Comparison of ENCODE assay signal across 31 mouse cellular contexts in genomic region chr3:85163396-85163795, GRCm38 (mm10).
A peak's percentile ranks its signal among the peaks of the same experiment; 100 is the strongest.
DNase-seq lines count a peak whose midpoint lies in the region; ATAC-seq lines count a peak whose summit lies in the region.
"Had no signal": no experiment of that assay in that cellular context is flagged by ENCODE, and none has a peak within 500 bp of the region (broad histone marks: within the 10 kb centered on the region; RNA-seq: fewer than 3 reads in every experiment).

No protein-coding gene starts in this region.

- no peaks in the 10 kb centered on the region for H3K27me3 ChIP-seq in forebrain, embryonic 14.5 days (replicated peaks; ENCODE audit: control insufficient read depth, insufficient read depth, low read length)
- H3K27me3 ChIP-seq: CH12.LX; embryonic facial prominence, embryonic 13.5 days; forebrain, embryonic 12.5 days; heart, embryonic 12.5 days; heart, embryonic 15.5 days had no signal

- no peaks in the 10 kb centered on the region; the same call in 1 of the 2 replicates for H3K9me3 ChIP-seq in forebrain, embryonic 14.5 days (replicated peaks; ENCODE audit: control insufficient read depth, low read length)
- H3K9me3 ChIP-seq: embryonic facial prominence, embryonic 10.5 days; embryonic facial prominence, embryonic 13.5 days; G1E; heart, embryonic 12.5 days; heart, embryonic 15.5 days; hindbrain, embryonic 10.5 days had no signal

- no peak overlapping the region for H3K27ac ChIP-seq in forebrain, embryonic 14.5 days (ENCODE audit: low read depth, low read length)
- H3K27ac ChIP-seq: embryonic facial prominence, embryonic 10.5 days; embryonic facial prominence, embryonic 13.5 days; forebrain, embryonic 12.5 days; heart, embryonic 15.5 days; hindbrain, embryonic 10.5 days; hindbrain, embryonic 14.5 days; hindbrain, postnatal 0 days had no signal

- no peak for ATAC-seq in forebrain, embryonic 14.5 days
- ATAC-seq: forebrain, embryonic 16.5 days; hindbrain, postnatal 0 days; inflammation-experienced regulatory T-cells, adult 6 months; intestine, embryonic 16.5 days had no signal

- WGBS in forebrain, embryonic 14.5 days, result 93% methylated on average over 5 of the region's 5 CpGs

- no peak overlapping the region for H3K9ac ChIP-seq in forebrain, embryonic 14.5 days (ENCODE audit: low read length)
- H3K9ac ChIP-seq: embryonic facial prominence, embryonic 13.5 days; forebrain, embryonic 12.5 days; heart, embryonic 12.5 days; heart, embryonic 15.5 days; hindbrain, embryonic 14.5 days had no signal

- H3K4me1 ChIP-seq in forebrain, embryonic 14.5 days (ENCODE audit: control insufficient read depth, insufficient read depth, low read length), result no peaks in the 10 kb centered on the region
- H3K4me1 ChIP-seq: embryonic facial prominence, embryonic 10.5 days; embryonic facial prominence, embryonic 13.5 days; heart, embryonic 12.5 days; heart, embryonic 15.5 days; hindbrain, embryonic 10.5 days had no signal

- no peak overlapping the region for H3K4me2 ChIP-seq in forebrain, embryonic 14.5 days (ENCODE audit: low read length)
- H3K4me2 ChIP-seq: embryonic facial prominence, embryonic 13.5 days; forebrain, embryonic 12.5 days; heart, embryonic 12.5 days; heart, embryonic 15.5 days; hindbrain, embryonic 14.5 days had no signal

- H3K36me3 ChIP-seq in forebrain, embryonic 14.5 days (ENCODE audit: control insufficient read depth, insufficient read depth, low read length), result no peaks in the 10 kb centered on the region
- H3K36me3 ChIP-seq: embryonic facial prominence, embryonic 10.5 days; embryonic facial prominence, embryonic 13.5 days; forebrain, embryonic 12.5 days; G1E; heart, embryonic 12.5 days; heart, embryonic 15.5 days; hindbrain, embryonic 10.5 days had no signal

- H3K4me3 ChIP-seq in forebrain, embryonic 14.5 days (ENCODE audit: low read depth, low read length), result no peak overlapping the region
- H3K4me3 ChIP-seq: embryonic facial prominence, embryonic 10.5 days; embryonic facial prominence, embryonic 13.5 days; erythroblast, embryonic 14.5 days; forebrain, embryonic 12.5 days; heart, embryonic 12.5 days; heart, embryonic 15.5 days; hindbrain, embryonic 10.5 days had no signal

- DNase-seq in adrenal gland, postnatal 36 days, result peak; percentile 28 to 36
- no peak for DNase-seq in adrenal gland, adult 8-10 months
- peak; percentile 14 for DNase-seq in right cerebral cortex, postnatal 25 days
- DNase-seq in right cerebral cortex, adult 2 months (ENCODE audit: low spot score in 2 of 2), result no peak
- peak; percentile 35 for DNase-seq in NIH3T3 (ENCODE audit: low read depth)
- no peak for DNase-seq in forebrain, embryonic 14.5 days (ENCODE audit: low spot score)
- DNase-seq: B cell, adult 2 months; cerebellum, adult 11-12 months; cerebellum, adult 8-10 months; cerebellum, postnatal 10 days; cerebellum, postnatal 36 days; embryo, embryonic 11 days; gastrocnemius, postnatal 25 days; heart, adult 18-20 months; heart, postnatal 10 days; heart, postnatal 36 days; kidney, adult 18-20 months had no signal

Comparison
In these comparisons a context has a peak if more than half of its experiments do, and no peak if none do; other contexts are left out.
1. DNase-seq: peak in adrenal gland, postnatal 36 days (2 of 2), right cerebral cortex, postnatal 25 days (single experiment) and NIH3T3 (single experiment); none in adrenal gland, adult 8-10 months (single experiment), right cerebral cortex, adult 2 months (0 of 2) and forebrain, embryonic 14.5 days (single experiment).